8 mouse cellular contexts compared by ENCODE assay signal in genomic region chr12:11456213-11456612, GRCm38 (mm10). TPM values are rescaled to one million over a fixed set of nuclear protein-coding genes. Genes with fewer than 3 reads are reported as not detected.
DNase-seq lines count a peak whose midpoint lies in the region; ATAC-seq lines count a peak whose summit lies in the region.

No protein-coding gene starts in this region.

- H3K27ac ChIP-seq in liver, embryonic 12.5 days = no peak overlapping the region

- H3K36me3 ChIP-seq in erythroblast, embryonic 14.5 days (ENCODE audit: control insufficient read depth) = no peaks in the 10 kb centered on the region
- no peaks in the 10 kb centered on the region for H3K36me3 ChIP-seq in liver, embryonic 12.5 days

- H3K9ac ChIP-seq in liver, embryonic 12.5 days = peak overlapping the region; percentile 46; the same call in 1 of the 2 replicates

- peaks cover 14% of the 10 kb centered on the region for H3K27me3 ChIP-seq in erythroblast, embryonic 14.5 days (ENCODE audit: control insufficient read depth)
- peaks cover 15% of the 10 kb centered on the region for H3K27me3 ChIP-seq in liver, embryonic 12.5 days (replicated peaks)

- 6% methylated on average over 11 of the region's 11 CpGs for WGBS in liver, embryonic 12.5 days (ENCODE audit: insufficient replicate concordance)

- H3K4me1 ChIP-seq in erythroblast, embryonic 14.5 days (ENCODE audit: control insufficient read depth) = peaks cover 5% of the 10 kb centered on the region
- peaks cover 8% of the 10 kb centered on the region for H3K4me1 ChIP-seq in liver, embryonic 12.5 days

- ATAC-seq in erythroblast, adult 5-6 weeks (replicated peaks; ENCODE audit: low FRiP score, poor library complexity, severe bottlenecking) = no peak
- no peak for ATAC-seq in liver, embryonic 12.5 days

- DNase-seq in right cerebral cortex, adult 18-20 months = peak; percentile 9
- DNase-seq in right cerebral cortex, postnatal 4 days = no peak
- DNase-seq in urinary bladder, postnatal 4 days (ENCODE audit: low spot score in 2 of 2) = no peak
- no peak for DNase-seq in cerebellum, postnatal 36 days
- no peak for DNase-seq in adrenal gland, postnatal 14 days

- H3K4me3 ChIP-seq in erythroblast, embryonic 14.5 days (replicated peaks) = peak overlapping the region; percentile 18
- H3K4me3 ChIP-seq in liver, embryonic 12.5 days = peak overlapping the region; percentile 49

- H3K9me3 ChIP-seq in erythroblast, embryonic 14.5 days (ENCODE audit: control insufficient read depth, low read length) = no peaks in the 10 kb centered on the region
- H3K9me3 ChIP-seq in liver, embryonic 12.5 days (replicated peaks) = no peaks in the 10 kb centered on the region

- peak overlapping the region; percentile 77 for H3K4me2 ChIP-seq in liver, embryonic 12.5 days

RNA-seq across cellular contexts. Expression of gene Rad51ap2, which starts 0.3 kb away (rescaled TPM):
- not detected in 2 replicates for polyA plus RNA-seq in erythroblast, embryonic 14.5 days (2012)
- not detected in 2 replicates for total RNA-seq in erythroblast, adult 5-6 weeks (2015; ENCODE audit: low replicate concordance)
- 0.56 TPM in 1 of 2 replicates, not detected in the other for total RNA-seq in erythroblast, adult 5-6 weeks (2017; ENCODE audit: low replicate concordance)
- polyA plus RNA-seq in liver, embryonic 12.5 days (2016; fragmentation: Nextera tagmentation; extraction: Ambion mirVana) = 0.06 TPM in 1 of 2 replicates, not detected in the other
- total RNA-seq in adrenal gland, postnatal 14 days (2021) = 0.23 and 0.26 TPM in 2 replicates

RNA-seq across cellular contexts. Expression of gene Vsnl1, which starts 19.8 kb away (rescaled TPM):
- not detected in 2 replicates for polyA plus RNA-seq in erythroblast, embryonic 14.5 days (2012)
- not detected in 2 replicates for total RNA-seq in erythroblast, adult 5-6 weeks (2015; ENCODE audit: low replicate concordance)
- 0.42 TPM in 1 of 2 replicates, not detected in the other for total RNA-seq in erythroblast, adult 5-6 weeks (2017; ENCODE audit: low replicate concordance)
- polyA plus RNA-seq in liver, embryonic 12.5 days (2016; fragmentation: Nextera tagmentation; extraction: Ambion mirVana) = 0.14 and 0.44 TPM in 2 replicates
- total RNA-seq in adrenal gland, postnatal 14 days (2021) = 22.6 and 27.6 TPM in 2 replicates

Comparison
In these comparisons a context has a peak if more than half of its experiments do, and no peak if none do; other contexts are left out.
1. RNA of gene Vsnl1, which starts 19.8 kb away (total RNA-seq): 22.6 to 27.6 TPM in adrenal gland, postnatal 14 days; 0.42 TPM in erythroblast, adult 5-6 weeks; every median in the first group is over 10 times any median in the second.